In the genomic region with DNA sequence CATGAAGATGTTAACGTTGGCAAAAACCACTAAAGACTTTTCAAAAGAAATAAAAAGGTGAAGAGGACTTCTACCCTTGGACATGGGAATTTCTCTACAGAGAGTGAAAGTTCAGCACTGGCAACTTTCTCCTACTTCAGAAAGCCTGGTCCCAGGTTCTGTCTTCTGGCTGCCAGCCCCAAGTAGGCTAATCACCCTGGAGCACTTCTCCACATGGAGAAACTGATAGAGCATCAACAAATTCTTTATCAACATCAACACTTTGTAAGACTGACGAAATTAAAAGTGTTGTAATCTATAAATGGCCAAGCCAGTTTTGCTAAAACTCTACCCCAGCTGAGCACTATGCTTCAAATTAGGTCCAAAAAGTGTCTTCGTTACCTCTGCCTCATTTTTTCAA, we compare ENCODE assay signal across 15 mouse cellular contexts.
DNase-seq lines count a peak whose midpoint lies in the region; ATAC-seq and TF ChIP-seq lines count a peak whose summit lies in the region.
"Had no signal": no experiment of that assay in that cellular context is flagged by ENCODE, and none has a peak within 500 bp of the region (broad histone marks: within the 10 kb centered on the region; RNA-seq: fewer than 3 reads in every experiment).

No protein-coding gene starts in this region.

- H3K79me2 ChIP-seq in liver, adult 2 months (ENCODE audit: control insufficient read depth, insufficient read depth, low read length), result peaks cover 17% of the 10 kb centered on the region; the same call in 1 of the 2 replicates

- no peak for DNase-seq in G1E (ENCODE audit: low spot score)
- DNase-seq in c-Kit-negative CD71-positive TER-119-positive erythroid progenitor cells, embryonic 14.5 days (ENCODE audit: low read depth, low spot score), result peak; percentile 63
- DNase-seq in liver, adult 2 months (ENCODE audit: extremely low read depth, low read depth, low spot score), result no peak
- DNase-seq in heart, adult 8-10 months (ENCODE audit: low spot score), result no peak
- DNase-seq in left cerebral cortex, adult 2 months (ENCODE audit: extremely low spot score in 1 of 2, low spot score in 2 of 2), result no peak
- no peak for DNase-seq in left cerebral cortex, postnatal 4 days
- DNase-seq: cerebellum, adult 9-11 months; gastrocnemius, postnatal 10 days; thymus, postnatal 14 days had no signal

- 23% methylated on average over 3 of the region's 3 CpGs for WGBS in liver, adult 2 months

- intact Hi-C loops in left cerebral cortex, adult 2 months (cut with DNase I), result no loop called here
- intact Hi-C loops in left cerebral cortex, postnatal 4 days (cut with DNase I), result no loop called here

- no peak for TF ChIP-seq CTCF in G1E (IDR thresholded peaks at IDR 0.05; ENCODE audit: low read depth, low read length)
- no peak for TF ChIP-seq CTCF in liver, adult 2 months (IDR thresholded peaks at IDR 0.05; ENCODE audit: low read depth, low read length)
- no peak for TF ChIP-seq CTCF in left cerebral cortex, adult 2 months (IDR thresholded peaks at IDR 0.05)

- H3K36me3 ChIP-seq in G1E (replicated peaks), result no peaks in the 10 kb centered on the region
- no peaks in the 10 kb centered on the region for H3K36me3 ChIP-seq in liver, adult 2 months (ENCODE audit: control insufficient read depth, insufficient read depth, low read length)
- H3K36me3 ChIP-seq: heart, embryonic 10.5 days; limb, embryonic 15.5 days; midbrain, embryonic 15.5 days had no signal

- no peak overlapping the region; the same call in 1 of the 2 replicates for H3K4me3 ChIP-seq in G1E (ENCODE audit: low read depth, low read length)
- no peak overlapping the region for H3K4me3 ChIP-seq in liver, adult 2 months (ENCODE audit: insufficient read depth, low read depth, low read length)
- H3K4me3 ChIP-seq in left cerebral cortex, adult 2 months, result no peak overlapping the region
- H3K4me3 ChIP-seq: heart, embryonic 10.5 days; limb, embryonic 15.5 days; midbrain, embryonic 15.5 days had no signal

- H3K27ac ChIP-seq in liver, adult 2 months (replicated peaks; ENCODE audit: insufficient read depth, low read depth, low read length), result peak overlapping the region; percentile 73
- H3K27ac ChIP-seq in left cerebral cortex, adult 2 months, result no peak overlapping the region
- H3K27ac ChIP-seq: heart, embryonic 10.5 days; hindbrain, postnatal 0 days; limb, embryonic 15.5 days; macrophage; midbrain, embryonic 15.5 days had no signal

- no peak for TF ChIP-seq POLR2A in liver, adult 2 months (IDR thresholded peaks at IDR 0.05; ENCODE audit: extremely low read depth, insufficient read depth, low read length)

- peak; percentile 59 for ATAC-seq in G1E (ENCODE audit: extremely low read depth, insufficient number of reproducible peaks, low FRiP score, poor library complexity, severe bottlenecking)
- peak; percentile 55 for ATAC-seq in megakaryocyte progenitor cell, adult 5-6 weeks (replicated peaks; ENCODE audit: poor library complexity)
- ATAC-seq: hindbrain, postnatal 0 days; midbrain, embryonic 15.5 days had no signal

- H3K27me3 ChIP-seq in G1E (ENCODE audit: insufficient read depth, low read length), result 0 out of 2 replicates have a peak, but pooled peaks cover 3% of the 10 kb centered on the region
- no peaks in the 10 kb centered on the region for H3K27me3 ChIP-seq in liver, adult 2 months (ENCODE audit: control insufficient read depth, insufficient read depth, low read length)
- H3K27me3 ChIP-seq: limb, embryonic 15.5 days; midbrain, embryonic 15.5 days had no signal

- no peak overlapping the region for H3K9ac ChIP-seq in liver, adult 2 months (ENCODE audit: low read depth, low read length)
- H3K9ac ChIP-seq: limb, embryonic 15.5 days; midbrain, embryonic 15.5 days had no signal

- H3K9me3 ChIP-seq in G1E (replicated peaks), result no peaks in the 10 kb centered on the region
- H3K9me3 ChIP-seq: heart, embryonic 10.5 days; limb, embryonic 15.5 days; midbrain, embryonic 15.5 days had no signal

- H3K4me1 ChIP-seq in G1E (ENCODE audit: insufficient read depth, low read depth, low read length), result peaks cover 54% of the 10 kb centered on the region
- H3K4me1 ChIP-seq in liver, adult 2 months (ENCODE audit: control insufficient read depth, insufficient read depth, low read length), result peaks cover 8% of the 10 kb centered on the region
- H3K4me1 ChIP-seq: heart, embryonic 10.5 days; limb, embryonic 15.5 days; midbrain, embryonic 15.5 days had no signal
